Mouse (Mus musculus): ENCODE data around the gene Tymp.

Gene Tymp

GRCm38 (mm10) chr15:89374340-89374739 lies 2.5 kb downstream of the Tymp start:
- DNase-seq (ENCODE audit: low spot score in 2 of 2) = no peak

- peak; percentile 83 to 96 for DNase-seq (ENCODE audit: low spot score in 2 of 2)
Measured at GRCm38 (mm10) chr15:89373762-89374248, 3.0 kb downstream of the Tymp start, which contains the start of gene Sco2. Sco2 (minus strand) TSS chr15:89373846.

- peak; percentile 83 to 93 for DNase-seq (ENCODE audit: low spot score in 2 of 2)
Measured at GRCm38 (mm10) chr15:89373027-89373761, 3.6 kb downstream of the Tymp start.

- DNase-seq (ENCODE audit: low spot score in 2 of 2) = no peak
Measured at GRCm38 (mm10) chr15:89372536-89372935, 4.3 kb downstream of the Tymp start.

- DNase-seq (ENCODE audit: low spot score in 2 of 2) = no peak
Measured at GRCm38 (mm10) chr15:89372068-89372467, 4.8 kb downstream of the Tymp start.

- DNase-seq (ENCODE audit: low spot score in 2 of 2) = no peak
Measured at GRCm38 (mm10) chr15:89365141-89365551, 11.7 kb downstream of the Tymp start.

GRCm38 (mm10) chr15:89363051-89363450 lies 13.8 kb downstream of the Tymp start:
- no peak for DNase-seq (ENCODE audit: low spot score in 2 of 2)

GRCm38 (mm10) chr15:89358784-89359183 lies 18.1 kb downstream of the Tymp start:
- DNase-seq (ENCODE audit: low spot score in 2 of 2) = no peak

GRCm38 (mm10) chr15:89356372-89356771 lies 20.5 kb downstream of the Tymp start:
- DNase-seq (ENCODE audit: low spot score in 2 of 2) = peak; percentile 73 to 78

GRCm38 (mm10) chr15:89355241-89356187 lies 21.3 kb downstream of the Tymp start, which contains the start of the genes Lmf2 and Ncaph2:
Lmf2 (minus strand) TSS chr15:89355659.
Ncaph2 (plus strand) TSS chr15:89355719.
- DNase-seq (ENCODE audit: low spot score in 2 of 2) = peak; percentile 92 to 96

GRCm38 (mm10) chr15:89354455-89354854 lies 22.4 kb downstream of the Tymp start:
- DNase-seq (ENCODE audit: low spot score in 2 of 2) = no peak

GRCm38 (mm10) chr15:89353837-89354236 lies 23.0 kb downstream of the Tymp start:
- no peak for DNase-seq (ENCODE audit: low spot score in 2 of 2)

GRCm38 (mm10) chr15:89352795-89353194 lies 24.0 kb downstream of the Tymp start:
- no peak for DNase-seq (ENCODE audit: low spot score in 2 of 2)

- no peak for DNase-seq (ENCODE audit: low spot score in 2 of 2)
Measured at GRCm38 (mm10) chr15:89352054-89352453, 24.8 kb downstream of the Tymp start.

- DNase-seq (ENCODE audit: low spot score in 2 of 2) = no peak
Measured at GRCm38 (mm10) chr15:89351302-89351701, 25.5 kb downstream of the Tymp start.

GRCm38 (mm10) chr15:89350447-89350846 lies 26.4 kb downstream of the Tymp start:
- no peak for DNase-seq (ENCODE audit: low spot score in 2 of 2)

GRCm38 (mm10) chr15:89343325-89343724 lies 33.5 kb downstream of the Tymp start:
- DNase-seq (ENCODE audit: low spot score in 2 of 2) = no peak

- DNase-seq (ENCODE audit: low spot score in 2 of 2) = no peak
Measured at GRCm38 (mm10) chr15:89341678-89342077, 35.2 kb downstream of the Tymp start.

- no peak for DNase-seq (ENCODE audit: low spot score in 2 of 2)
Measured at GRCm38 (mm10) chr15:89340136-89340535, 36.7 kb downstream of the Tymp start.

- DNase-seq (ENCODE audit: low spot score in 2 of 2) = no peak
Measured at GRCm38 (mm10) chr15:89339696-89340095, 37.1 kb downstream of the Tymp start.

- no peak for DNase-seq (ENCODE audit: low spot score in 2 of 2)
Measured at GRCm38 (mm10) chr15:89336422-89336821, 40.4 kb downstream of the Tymp start.
